Mouse (Mus musculus) hindbrain, embryonic 14.5 days (tissue): ENCODE data around the gene 4933405O20Rik. TPM values are rescaled to one million over a fixed set of nuclear protein-coding genes. Genes with fewer than 3 reads are reported as not detected.

Source experiments
- ATAC-seq: fragments of 200-750 bp; cut with Nextera tagmentation; 2 replicates; pipeline ENCODE4 v1.8.0; 2017; ENCODE audit warnings: moderate number of reproducible peaks, mild to moderate bottlenecking, moderate TSS enrichment, moderate library complexity; ENCODE audit not compliant: low FRiP score
- DNase-seq: peaks from one replicate; pipeline ENCODE4 v3.0.0-alpha.2; 2015; ENCODE audit warnings: low spot score
- H3K27ac ChIP-seq: fragments of 300-500 bp; sonication (generic); 2 replicates; pipeline ENCODE4 v1.5.1; 2014; ENCODE audit warnings: mild to moderate bottlenecking, moderate library complexity
- H3K27me3 ChIP-seq: fragments of 300-500 bp; sonication (generic); 2 replicates; pipeline ENCODE4 v1.6.1; 2014; ENCODE audit warnings: mild to moderate bottlenecking, low read length, mixed read lengths; ENCODE audit not compliant: control insufficient read depth, insufficient read depth
- H3K36me3 ChIP-seq: fragments of 300-500 bp; sonication (generic); replicated peaks from 2 replicates; pipeline ENCODE4 v1.6.1; 2014; ENCODE audit not compliant: control insufficient read depth, insufficient read depth
- H3K4me1 ChIP-seq: fragments of 300-500 bp; sonication (generic); replicated peaks from 2 replicates; pipeline ENCODE4 v1.6.1; 2014; ENCODE audit warnings: antibody characterized with exemption, low read length, mixed read lengths; ENCODE audit not compliant: control insufficient read depth, insufficient read depth
- H3K4me2 ChIP-seq: fragments of 300-500 bp; sonication (generic); replicated peaks from 2 replicates; pipeline ENCODE4 v1.6.1; 2014; ENCODE audit warnings: mild to moderate bottlenecking, moderate library complexity
- H3K4me3 ChIP-seq: fragments of 300-500 bp; sonication (generic); replicated peaks from 2 replicates; pipeline ENCODE4 v1.5.1; 2014; ENCODE audit warnings: mild to moderate bottlenecking, low read length
- H3K9ac ChIP-seq: fragments of 300-500 bp; sonication (generic); 2 replicates; pipeline ENCODE4 v1.6.1; 2014
- H3K9me3 ChIP-seq: fragments of 300-500 bp; sonication (generic); 2 replicates; pipeline ENCODE4 v1.6.1; 2016; ENCODE audit warnings: low read length; ENCODE audit not compliant: control insufficient read depth
- WGBS: fragments of 180-500 bp; shearing (Covaris S2); extraction: QIAGEN DNeasy Blood & Tissue Kit; methylation state at CpG from one replicate; pipeline ENCODE4 v1.1.7; 2014; 5-methylcytosine and 5-hydroxymethylcytosine counted together
- polyA plus RNA-seq: library from polyadenylated mRNA; unstranded; fragments of >200 nt; fragmentation: Nextera tagmentation; extraction: Ambion mirVana; gene quantifications from 2 replicates; pipeline ENCODE4 v1.2.1, GENCODE M21; 2014

4933405O20Rik gene
- polyA plus RNA-seq: not detected in 2 replicates

GRCm38 (mm10) chr7:50598890-50599289 is at the start of gene 4933405O20Rik:
Gene 4933405O20Rik, plus strand, starts transcription at chr7:50599190.
- Histone ChIP-seq H3K27ac (no peak within 1 kb of the TSS), H3K36me3 (no peaks in the 10 kb centered on the region), H3K4me1 (no peaks in the 10 kb centered on the region), H3K9ac (no peak within 1 kb of the TSS), H3K4me3 (no peak within 1 kb of the TSS), H3K4me2 (no peak within 1 kb of the TSS), H3K27me3 (no peaks in the 10 kb centered on the region), H3K9me3 (no peaks in the 10 kb centered on the region)
- DNase-seq (no peak), ATAC-seq (no peak)
- 82% methylated on average over 3 of the region's 3 CpGs for WGBS

- ATAC-seq (no peak), DNase-seq (no peak)
- H3K9ac ChIP-seq: no peak overlapping the region
- WGBS: 74% methylated on average over 3 of the region's 3 CpGs
- H3K27ac ChIP-seq: no peak overlapping the region
- H3K27me3 ChIP-seq: no peaks in the 10 kb centered on the region
- no peak overlapping the region for H3K4me3 ChIP-seq
- H3K9me3 ChIP-seq: no peaks in the 10 kb centered on the region
- no peaks in the 10 kb centered on the region for H3K36me3 ChIP-seq
- no peaks in the 10 kb centered on the region; the same call in 1 of the 2 replicates for H3K4me1 ChIP-seq
- no peak overlapping the region for H3K4me2 ChIP-seq
Measured at GRCm38 (mm10) chr7:50549572-50549971, 49.4 kb upstream of the 4933405O20Rik start.

- Histone ChIP-seq H3K4me2 (no peak overlapping the region), H3K4me3 (no peak overlapping the region), H3K4me1 (no peaks in the 10 kb centered on the region), H3K9ac (no peak overlapping the region), H3K9me3 (no peaks in the 10 kb centered on the region), H3K27ac (no peak overlapping the region), H3K27me3 (no peaks in the 10 kb centered on the region), H3K36me3 (no peaks in the 10 kb centered on the region)
- no peak for ATAC-seq
- DNase-seq: no peak
- WGBS: 81% methylated on average over 4 of the region's 4 CpGs
Measured at GRCm38 (mm10) chr7:50551426-50551825, 47.6 kb upstream of the 4933405O20Rik start.

GRCm38 (mm10) chr7:50562708-50563107 is 36.3 kb upstream of the 4933405O20Rik start:
- no peak overlapping the region for H3K9ac ChIP-seq
- H3K4me3 ChIP-seq: no peak overlapping the region
- DNase-seq (no peak), ATAC-seq (no peak)
- no peaks in the 10 kb centered on the region for H3K9me3 ChIP-seq
- no peaks in the 10 kb centered on the region for H3K36me3 ChIP-seq
- WGBS: 82% methylated on average over 3 of the region's 3 CpGs
- H3K4me2 ChIP-seq: no peak overlapping the region
- no peaks in the 10 kb centered on the region for H3K4me1 ChIP-seq
- H3K27ac ChIP-seq: no peak overlapping the region
- H3K27me3 ChIP-seq: no peaks in the 10 kb centered on the region

GRCm38 (mm10) chr7:50573841-50574240 is 25.1 kb upstream of the 4933405O20Rik start:
- no peak overlapping the region for H3K4me2 ChIP-seq
- H3K36me3 ChIP-seq: no peaks in the 10 kb centered on the region
- H3K4me1 ChIP-seq: no peaks in the 10 kb centered on the region
- ATAC-seq (no peak), DNase-seq (no peak)
- no peak overlapping the region for H3K9ac ChIP-seq
- H3K27ac ChIP-seq: no peak overlapping the region
- H3K27me3 ChIP-seq: no peaks in the 10 kb centered on the region
- no peaks in the 10 kb centered on the region for H3K9me3 ChIP-seq
- H3K4me3 ChIP-seq: no peak overlapping the region
- WGBS: 65% methylated on average over 7 of the region's 7 CpGs

- H3K9me3 ChIP-seq: no peaks in the 10 kb centered on the region
- H3K4me3 ChIP-seq: no peak overlapping the region
- H3K27me3 ChIP-seq: no peaks in the 10 kb centered on the region
- no peak overlapping the region for H3K27ac ChIP-seq
- no peak for DNase-seq
- no peak overlapping the region for H3K4me2 ChIP-seq
- peaks cover 5% of the 10 kb centered on the region; the same call in 1 of the 2 replicates for H3K4me1 ChIP-seq
- no peak for ATAC-seq
- no peak overlapping the region for H3K9ac ChIP-seq
- WGBS: 54% methylated on average over 8 of the region's 8 CpGs
- H3K36me3 ChIP-seq: no peaks in the 10 kb centered on the region
Measured at GRCm38 (mm10) chr7:50588642-50589424, 10.2 kb upstream of the 4933405O20Rik start.

- Histone ChIP-seq H3K27ac (no peak overlapping the region), H3K27me3 (no peaks in the 10 kb centered on the region), H3K36me3 (no peaks in the 10 kb centered on the region), H3K4me2 (no peak overlapping the region), H3K4me1 (no peaks in the 10 kb centered on the region), H3K9me3 (no peaks in the 10 kb centered on the region), H3K9ac (no peak overlapping the region), H3K4me3 (no peak overlapping the region)
- ATAC-seq: no peak
- DNase-seq: no peak
- WGBS: 58% methylated on average over 2 of the region's 2 CpGs
Measured at GRCm38 (mm10) chr7:50614101-50614500, 15.1 kb downstream of the 4933405O20Rik start.

- Histone ChIP-seq H3K27me3 (no peaks in the 10 kb centered on the region), H3K9ac (no peak overlapping the region), H3K27ac (no peak overlapping the region), H3K4me2 (no peak overlapping the region), H3K9me3 (no peaks in the 10 kb centered on the region), H3K4me1 (no peaks in the 10 kb centered on the region), H3K4me3 (no peak overlapping the region), H3K36me3 (no peaks in the 10 kb centered on the region)
- no peak for ATAC-seq
- no peak for DNase-seq
- WGBS: 64% methylated on average over 3 of the region's 3 CpGs
Measured at GRCm38 (mm10) chr7:50629186-50629585, 30.2 kb downstream of the 4933405O20Rik start.

- no peaks in the 10 kb centered on the region for H3K4me1 ChIP-seq
- H3K9me3 ChIP-seq: no peaks in the 10 kb centered on the region
- no peak overlapping the region for H3K27ac ChIP-seq
- no peaks in the 10 kb centered on the region for H3K27me3 ChIP-seq
- 66% methylated on average over 2 of the region's 2 CpGs for WGBS
- H3K4me2 ChIP-seq: no peak overlapping the region
- H3K9ac ChIP-seq: no peak overlapping the region
- DNase-seq (no peak), ATAC-seq (no peak)
- H3K36me3 ChIP-seq: no peaks in the 10 kb centered on the region
- H3K4me3 ChIP-seq: no peak overlapping the region
Measured at GRCm38 (mm10) chr7:50633147-50633546, 34.2 kb downstream of the 4933405O20Rik start.
